Mouse (Mus musculus) ES-Bruce4 (cell line): ENCODE results near the gene Krtap28-10. TPM values are rescaled to one million over a fixed set of nuclear protein-coding genes. Genes with fewer than 3 reads are reported as not detected.
"Not testable (repeated sequence)": the region's sequence is repeated elsewhere in the genome, so short reads cannot be mapped to it uniquely, and the experiment has no call there.

Experiments used
- H3K27ac ChIP-seq: 2 replicates; pipeline ENCODE4 v1.5.1; 2012; ENCODE audit warnings: low read length, inconsistent platforms; ENCODE audit not compliant: insufficient read depth
- H3K27me3 ChIP-seq: 2 replicates; pipeline ENCODE4 v1.6.1; 2012; ENCODE audit warnings: mild to moderate bottlenecking, low read length, inconsistent platforms; ENCODE audit not compliant: control insufficient read depth, poor library complexity, insufficient read depth, severe bottlenecking
- H3K36me3 ChIP-seq: 2 replicates; pipeline ENCODE4 v1.6.1; 2012; ENCODE audit warnings: inconsistent platforms, mild to moderate bottlenecking, low read length, moderate library complexity; ENCODE audit not compliant: control insufficient read depth, poor library complexity, insufficient read depth, severe bottlenecking
- H3K4me1 ChIP-seq: one replicate; pipeline ENCODE4 v1.8.1; 2011; ENCODE audit warnings: low read length; ENCODE audit not compliant: control insufficient read depth, insufficient read depth
- H3K4me3 ChIP-seq: 2 replicates; pipeline ENCODE4 v1.5.1; 2011; ENCODE audit warnings: low read depth, mild to moderate bottlenecking, low read length
- H3K9ac ChIP-seq: 2 replicates; pipeline ENCODE4 v1.6.1; 2012; ENCODE audit warnings: low read depth, mild to moderate bottlenecking, inconsistent platforms; ENCODE audit not compliant: poor library complexity, severe bottlenecking
- H3K9me3 ChIP-seq: replicated peaks from 2 replicates; pipeline ENCODE4 v1.6.1; 2012; ENCODE audit warnings: mild to moderate bottlenecking, low read length, inconsistent platforms; ENCODE audit not compliant: control insufficient read depth, poor library complexity, insufficient read depth, severe bottlenecking
- CTCF ChIP-seq: IDR thresholded peaks from one replicate; pipeline ENCODE4 v1.8.1; 2011; ENCODE audit warnings: low read depth, low read length
- EP300 ChIP-seq: IDR thresholded peaks from 2 replicates; pipeline ENCODE4 v1.6.1; 2011; ENCODE audit warnings: low read depth, low read length; ENCODE audit not compliant: insufficient read depth
- POLR2A ChIP-seq: IDR thresholded peaks from one replicate; pipeline ENCODE4 v1.8.1; 2011; ENCODE audit warnings: low read length; ENCODE audit not compliant: insufficient read depth
- polyA plus RNA-seq: library from polyadenylated mRNA; stranded (reverse); fragments of >200 nt; gene quantifications from 2 replicates; pipeline ENCODE4 v1.2.4, GENCODE M21; 2011; ENCODE audit warnings: low read depth; ENCODE audit not compliant: missing spikeins, insufficient read depth, insufficient read length

Krtap28-10 gene
- polyA plus RNA-seq, 1 experiment, result not detected

DNA sequence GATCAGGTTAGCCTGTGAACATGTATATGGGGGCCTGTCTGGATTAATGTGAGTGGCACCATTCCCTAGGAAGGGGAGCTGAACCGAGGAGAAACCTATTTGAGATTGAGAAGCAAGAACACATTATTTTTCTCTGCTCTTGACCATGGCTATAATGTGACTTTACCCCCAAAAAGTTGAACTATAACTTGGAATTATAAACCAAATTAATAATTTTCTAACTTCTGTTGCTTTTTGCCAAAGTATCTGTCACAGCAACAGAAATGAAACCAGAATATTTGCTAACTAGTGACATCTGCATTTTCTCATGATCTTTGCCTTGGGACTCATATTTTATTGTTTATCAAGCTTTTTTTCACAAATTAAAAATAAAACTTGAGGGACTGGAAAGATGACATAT lies 25.7 kb downstream of the Krtap28-10 start:
- Histone ChIP-seq H3K27me3 (no peaks in the 10 kb centered on the region), H3K9me3 (no peaks in the 10 kb centered on the region), H3K4me1 (no peaks in the 10 kb centered on the region), H3K9ac (no peak overlapping the region), H3K4me3 (no peak overlapping the region), H3K27ac (no peak overlapping the region), H3K36me3 (no peaks in the 10 kb centered on the region)
- no peak for TF ChIP-seq POLR2A
- no peak for TF ChIP-seq CTCF
- no peak for TF ChIP-seq EP300

GRCm38 (mm10) chr1:83015329-83015879 lies 26.9 kb downstream of the Krtap28-10 start:
- Histone ChIP-seq H3K4me3 (no peak overlapping the region), H3K9ac (no peak overlapping the region), H3K27ac (no peak overlapping the region), H3K9me3 (no peaks in the 10 kb centered on the region), H3K27me3 (no peaks in the 10 kb centered on the region), H3K4me1 (no peaks in the 10 kb centered on the region), H3K36me3 (no peaks in the 10 kb centered on the region)
- TF ChIP-seq POLR2A (no peak), EP300 (no peak), CTCF (no peak)

DNA sequence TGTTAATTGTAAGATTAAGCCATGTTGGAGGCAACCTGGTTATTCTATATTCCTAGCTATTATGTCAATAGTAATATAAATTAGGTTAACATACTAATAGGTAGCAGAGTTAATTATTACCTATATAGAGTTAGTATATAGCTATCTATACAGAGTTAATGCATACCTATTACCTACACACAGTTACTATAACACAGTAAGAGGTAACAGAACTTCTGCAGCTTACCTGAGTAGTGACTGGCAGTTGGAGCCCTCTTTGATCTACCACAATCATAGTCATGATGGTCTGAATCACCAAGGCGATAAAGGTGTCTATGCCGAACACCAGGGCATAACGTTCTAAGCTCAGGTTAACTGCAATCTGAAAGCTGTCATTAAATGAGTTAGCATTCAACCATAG lies 27.8 kb downstream of the Krtap28-10 start:
- H3K4me3 ChIP-seq, result no peak overlapping the region
- no peaks in the 10 kb centered on the region for H3K27me3 ChIP-seq
- H3K9ac ChIP-seq, result no peak overlapping the region
- H3K27ac ChIP-seq, result no peak overlapping the region
- H3K9me3 ChIP-seq, result no peaks in the 10 kb centered on the region
- no peaks in the 10 kb centered on the region for H3K36me3 ChIP-seq
- no peak for TF ChIP-seq CTCF
- no peaks in the 10 kb centered on the region for H3K4me1 ChIP-seq

GRCm38 (mm10) chr1:83007471-83007870 lies 34.8 kb downstream of the Krtap28-10 start:
- H3K27me3 ChIP-seq, result no peaks in the 10 kb centered on the region
- H3K4me1 ChIP-seq, result no peaks in the 10 kb centered on the region
- H3K27ac ChIP-seq, result no peak overlapping the region
- H3K36me3 ChIP-seq, result no peaks in the 10 kb centered on the region
- no peak overlapping the region for H3K9ac ChIP-seq
- TF ChIP-seq EP300 (no peak), CTCF (no peak), POLR2A (no peak)
- H3K9me3 ChIP-seq, result no peaks in the 10 kb centered on the region
- H3K4me3 ChIP-seq, result no peak overlapping the region

DNA sequence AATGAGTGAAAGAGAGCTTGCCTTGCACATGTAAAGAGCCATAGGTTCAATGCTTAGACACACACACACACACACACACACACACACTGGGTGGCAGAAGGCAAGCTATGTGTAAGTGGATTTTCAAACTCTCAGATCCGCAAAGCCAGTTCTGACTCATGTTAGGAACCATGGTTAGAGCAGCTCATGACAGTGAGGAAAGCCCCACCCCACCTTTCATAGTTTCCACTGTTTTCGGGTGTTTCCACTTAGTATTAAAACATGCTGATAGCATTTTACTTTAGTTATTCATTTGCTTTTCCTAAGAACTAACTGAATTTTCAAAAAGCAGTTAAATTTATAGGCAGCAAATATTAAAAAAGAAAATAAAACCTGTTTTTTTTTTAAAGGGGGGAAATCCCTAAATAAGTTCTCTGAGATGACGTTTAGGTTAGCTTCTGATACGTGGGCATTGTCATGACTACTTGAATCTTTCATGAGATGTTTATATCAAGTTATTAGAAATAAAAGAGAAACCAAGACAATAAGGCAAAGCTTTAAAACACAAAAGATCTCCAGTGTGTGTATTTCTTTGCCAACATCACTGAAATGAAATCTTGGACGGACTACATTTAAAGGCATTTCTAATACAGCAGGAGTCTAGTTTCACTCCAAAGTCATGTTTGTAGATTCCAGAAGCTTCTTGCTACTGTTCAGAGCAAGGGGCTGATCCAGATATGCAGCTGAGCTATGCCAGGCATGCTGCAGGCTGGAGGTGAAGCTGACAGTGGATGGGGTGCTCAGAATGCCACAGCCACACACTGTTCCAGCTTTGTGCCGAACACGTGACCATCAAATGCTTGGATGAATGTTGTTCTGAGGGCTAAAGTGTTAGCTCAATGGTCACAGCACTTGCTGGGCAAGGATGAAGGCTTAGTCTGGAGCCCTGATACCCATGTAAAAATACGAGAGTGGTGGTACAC lies 35.8 kb downstream of the Krtap28-10 start:
- Histone ChIP-seq H3K27ac (no peak overlapping the region), H3K4me1 (no peaks in the 10 kb centered on the region), H3K27me3 (no peaks in the 10 kb centered on the region), H3K9ac (no peak overlapping the region), H3K36me3 (no peaks in the 10 kb centered on the region), H3K4me3 (no peak overlapping the region), H3K9me3 (no peaks in the 10 kb centered on the region)
- TF ChIP-seq CTCF, result no peak
- TF ChIP-seq POLR2A, result no peak
- TF ChIP-seq EP300, result no peak

DNA sequence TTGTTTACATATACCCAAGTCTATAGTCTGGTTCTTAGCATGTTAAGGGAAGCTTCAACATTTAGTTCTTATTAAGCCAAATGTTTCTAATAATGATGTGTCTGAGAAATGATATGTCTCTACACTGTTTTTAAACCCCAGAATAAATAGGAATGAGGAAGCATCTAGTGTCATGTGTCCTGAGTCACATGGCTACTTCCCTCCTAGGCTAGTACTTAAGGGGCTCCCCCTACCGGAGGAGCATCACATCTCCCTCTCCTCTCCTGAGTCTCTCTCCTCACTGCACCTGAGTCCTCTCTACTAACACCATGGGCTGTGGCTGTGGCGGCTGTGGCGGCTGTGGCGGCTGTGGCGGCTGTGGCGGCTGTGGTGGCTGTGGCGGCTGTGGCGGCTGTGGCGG lies 42.0 kb downstream of the Krtap28-10 start, which contains the start of gene Gm47959:
Gm47959 (plus strand) TSS at position 243 of the 400 bp plus-strand sequence.
- H3K36me3 ChIP-seq, H3K9ac ChIP-seq, H3K9me3 ChIP-seq, H3K27ac ChIP-seq, H3K27me3 ChIP-seq, H3K4me1 ChIP-seq: not testable (repeated sequence)
- peak within 1 kb of the TSS; percentile 73 for H3K4me3 ChIP-seq
